Mouse (Mus musculus) olfactory bulb, adult 2 months (tissue): Measurements from ENCODE around the gene Cd247.

Experiments used
- CTCF ChIP-seq: fragments of 200-500 bp; IDR thresholded peaks from 2 replicates; pipeline ENCODE4 v1.5.1; 2012; ENCODE audit warnings: low read depth, mild to moderate bottlenecking, low read length, moderate library complexity; ENCODE audit not compliant: insufficient read depth
- POLR2A ChIP-seq: fragments of 200-500 bp; IDR thresholded peaks from 2 replicates; pipeline ENCODE4 v1.6.1; 2012; ENCODE audit warnings: mild to moderate bottlenecking, low read depth, low read length, moderate library complexity; ENCODE audit not compliant: insufficient read depth

DNA sequence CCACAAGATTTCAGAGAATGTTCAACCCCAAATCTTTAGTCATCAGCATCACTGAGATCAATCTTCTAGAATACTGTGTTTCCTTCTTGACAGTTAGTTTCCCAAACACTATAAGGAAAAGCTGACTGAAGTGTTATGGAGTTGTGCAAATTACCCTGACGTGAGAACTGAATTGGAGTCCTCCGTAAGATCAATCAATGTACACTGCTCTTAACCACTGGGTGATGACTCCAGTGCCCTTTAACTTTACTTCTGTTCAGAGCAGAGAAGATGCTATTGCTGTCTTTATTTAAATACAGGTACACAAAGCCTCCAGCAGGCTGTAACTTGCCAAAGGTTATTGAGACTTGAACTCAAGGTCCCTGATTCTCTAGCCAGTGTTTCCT is 125.9 kb downstream of the Cd247 start:
- no peak for TF ChIP-seq CTCF
- TF ChIP-seq POLR2A: no peak
